14 mouse cellular contexts compared by ENCODE assay signal in genomic region chr12:76593254-76593653, GRCm38 (mm10).
A peak's percentile ranks its signal among the peaks of the same experiment; 100 is the strongest.
DNase-seq lines count a peak whose midpoint lies in the region; ATAC-seq and TF ChIP-seq lines count a peak whose summit lies in the region.
"Had no signal": no experiment of that assay in that cellular context is flagged by ENCODE, and none has a peak within 500 bp of the region (broad histone marks: within the 10 kb centered on the region; RNA-seq: fewer than 3 reads in every experiment).

No protein-coding gene starts in this region.

- H3K4me1 ChIP-seq in heart, embryonic 13.5 days: peaks cover 45% of the 10 kb centered on the region
- H3K4me1 ChIP-seq in lung, embryonic 14.5 days (ENCODE audit: insufficient read depth): peaks cover 21% of the 10 kb centered on the region
- H3K4me1 ChIP-seq in embryonic facial prominence, embryonic 15.5 days: peaks cover 45% of the 10 kb centered on the region
- peaks cover 9% of the 10 kb centered on the region; the same call in 1 of the 2 replicates for H3K4me1 ChIP-seq in stomach, postnatal 0 days (replicated peaks; ENCODE audit: control insufficient read depth, insufficient read depth)
- H3K4me1 ChIP-seq in forebrain, embryonic 16.5 days (replicated peaks; ENCODE audit: control insufficient read depth, insufficient read depth, low read length): peaks cover 7% of the 10 kb centered on the region; the same call in 1 of the 2 replicates

- no peak for ATAC-seq in heart, embryonic 13.5 days (ENCODE audit: extremely low read depth, insufficient number of reproducible peaks, low FRiP score, low TSS enrichment)
- ATAC-seq in lung, embryonic 14.5 days (ENCODE audit: insufficient read depth): no peak
- no peak for ATAC-seq in embryonic facial prominence, embryonic 15.5 days (ENCODE audit: insufficient number of reproducible peaks, low FRiP score, low TSS enrichment, low read depth)
- no peak for ATAC-seq in stomach, postnatal 0 days (ENCODE audit: low FRiP score, low TSS enrichment)
- ATAC-seq in forebrain, embryonic 16.5 days: no peak
- ATAC-seq: midbrain, embryonic 16.5 days had no signal

- WGBS in heart, embryonic 13.5 days: 82% methylated on average over 6 of the region's 6 CpGs
- WGBS in lung, embryonic 14.5 days: 69% methylated on average over 6 of the region's 6 CpGs
- WGBS in embryonic facial prominence, embryonic 15.5 days: 79% methylated on average over 6 of the region's 6 CpGs
- WGBS in stomach, postnatal 0 days: 79% methylated on average over 6 of the region's 6 CpGs
- 81% methylated on average over 6 of the region's 6 CpGs for WGBS in forebrain, embryonic 16.5 days

- no peak for DNase-seq in heart, postnatal 4 days
- no peak for DNase-seq in lung, embryonic 14.5 days
- DNase-seq in lung, postnatal 10 days: no peak
- no peak for DNase-seq in stomach, postnatal 0 days (ENCODE audit: low spot score)
- DNase-seq: thymus, adult 2 months had no signal

- H3K27ac ChIP-seq in heart, embryonic 13.5 days (replicated peaks): 0 out of 2 replicates have a peak overlapping the region, but pooled peaks have one; percentile 52
- peak overlapping the region; percentile 83; the same call in 1 of the 2 replicates for H3K27ac ChIP-seq in lung, embryonic 14.5 days (ENCODE audit: low read depth)
- peak overlapping the region; percentile 89 for H3K27ac ChIP-seq in embryonic facial prominence, embryonic 15.5 days (replicated peaks)
- H3K27ac ChIP-seq in stomach, postnatal 0 days (replicated peaks): peak overlapping the region; percentile 81
- H3K27ac ChIP-seq in forebrain, embryonic 16.5 days (ENCODE audit: low read length): no peak overlapping the region
- H3K27ac ChIP-seq: forebrain, embryonic 15.5 days; kidney, embryonic 15.5 days had no signal

- H3K9ac ChIP-seq in heart, embryonic 13.5 days: peak overlapping the region; percentile 62; the same call in 1 of the 2 replicates
- H3K9ac ChIP-seq in lung, embryonic 14.5 days: no peak overlapping the region
- no peak overlapping the region for H3K9ac ChIP-seq in embryonic facial prominence, embryonic 15.5 days
- no peak overlapping the region for H3K9ac ChIP-seq in stomach, postnatal 0 days (ENCODE audit: low read length)
- no peak overlapping the region for H3K9ac ChIP-seq in forebrain, embryonic 16.5 days (replicated peaks; ENCODE audit: low read depth, low read length)
- H3K9ac ChIP-seq: forebrain, embryonic 15.5 days; heart, embryonic 12.5 days; kidney, embryonic 15.5 days had no signal

- H3K9me3 ChIP-seq in heart, embryonic 13.5 days: no peaks in the 10 kb centered on the region
- no peaks in the 10 kb centered on the region for H3K9me3 ChIP-seq in lung, embryonic 14.5 days (ENCODE audit: low read depth, low read length)
- H3K9me3 ChIP-seq in embryonic facial prominence, embryonic 15.5 days (replicated peaks): no peaks in the 10 kb centered on the region
- H3K9me3 ChIP-seq in stomach, postnatal 0 days (ENCODE audit: control insufficient read depth, low read length): no peaks in the 10 kb centered on the region
- no peaks in the 10 kb centered on the region for H3K9me3 ChIP-seq in forebrain, embryonic 16.5 days (ENCODE audit: control insufficient read depth, low read length)
- H3K9me3 ChIP-seq: forebrain, embryonic 15.5 days; heart, embryonic 12.5 days; hindbrain, embryonic 10.5 days; kidney, embryonic 15.5 days; megakaryocyte, embryonic 14.5 days had no signal

- TF ChIP-seq EP300 in stomach, postnatal 0 days (optimal IDR thresholded peaks at IDR 0.05): no peak

- H3K4me3 ChIP-seq in heart, embryonic 13.5 days: no peak overlapping the region
- no peak overlapping the region for H3K4me3 ChIP-seq in lung, embryonic 14.5 days (ENCODE audit: low read depth, low read length)
- no peak overlapping the region for H3K4me3 ChIP-seq in embryonic facial prominence, embryonic 15.5 days (replicated peaks)
- H3K4me3 ChIP-seq in stomach, postnatal 0 days (ENCODE audit: low read depth, low read length): no peak overlapping the region
- H3K4me3 ChIP-seq in forebrain, embryonic 16.5 days (replicated peaks; ENCODE audit: low read length): no peak overlapping the region
- H3K4me3 ChIP-seq: forebrain, embryonic 15.5 days; heart, embryonic 12.5 days; hindbrain, embryonic 10.5 days; kidney, embryonic 15.5 days; megakaryocyte, embryonic 14.5 days had no signal

- H3K4me2 ChIP-seq in heart, embryonic 13.5 days: no peak overlapping the region
- no peak overlapping the region for H3K4me2 ChIP-seq in lung, embryonic 14.5 days
- no peak overlapping the region for H3K4me2 ChIP-seq in embryonic facial prominence, embryonic 15.5 days (replicated peaks)
- 0 out of 2 replicates have a peak overlapping the region, but pooled peaks have one; percentile 17 for H3K4me2 ChIP-seq in stomach, postnatal 0 days (replicated peaks; ENCODE audit: low read depth)
- no peak overlapping the region for H3K4me2 ChIP-seq in forebrain, embryonic 16.5 days (ENCODE audit: low read length)
- H3K4me2 ChIP-seq: forebrain, embryonic 15.5 days; heart, embryonic 12.5 days; kidney, embryonic 15.5 days had no signal

- H3K36me3 ChIP-seq in heart, embryonic 13.5 days: peaks cover 7% of the 10 kb centered on the region; the same call in 1 of the 2 replicates
- no peaks in the 10 kb centered on the region for H3K36me3 ChIP-seq in lung, embryonic 14.5 days (ENCODE audit: insufficient read depth)
- no peaks in the 10 kb centered on the region for H3K36me3 ChIP-seq in embryonic facial prominence, embryonic 15.5 days
- H3K36me3 ChIP-seq in stomach, postnatal 0 days (ENCODE audit: control insufficient read depth, insufficient read depth, low read length): no peaks in the 10 kb centered on the region
- H3K36me3 ChIP-seq in forebrain, embryonic 16.5 days (ENCODE audit: control insufficient read depth, insufficient read depth): no peaks in the 10 kb centered on the region
- H3K36me3 ChIP-seq: forebrain, embryonic 15.5 days; heart, embryonic 12.5 days; hindbrain, embryonic 10.5 days; kidney, embryonic 15.5 days had no signal

- TF ChIP-seq CTCF in lung, embryonic 14.5 days (IDR thresholded peaks at IDR 0.05; ENCODE audit: low read depth): no peak
- no peak for TF ChIP-seq CTCF in stomach, postnatal 0 days (IDR thresholded peaks at IDR 0.05; ENCODE audit: low read depth)

- no peaks in the 10 kb centered on the region; the same call in none of the 2 replicates for H3K27me3 ChIP-seq in heart, embryonic 13.5 days (replicated peaks)
- no peaks in the 10 kb centered on the region for H3K27me3 ChIP-seq in lung, embryonic 14.5 days (ENCODE audit: insufficient read depth, low read length)
- no peaks in the 10 kb centered on the region for H3K27me3 ChIP-seq in embryonic facial prominence, embryonic 15.5 days
- no peaks in the 10 kb centered on the region for H3K27me3 ChIP-seq in stomach, postnatal 0 days (ENCODE audit: control insufficient read depth, insufficient read depth, low read length)
- no peaks in the 10 kb centered on the region for H3K27me3 ChIP-seq in forebrain, embryonic 16.5 days (replicated peaks; ENCODE audit: control insufficient read depth, insufficient read depth, low read length)
- H3K27me3 ChIP-seq: forebrain, embryonic 15.5 days; heart, embryonic 12.5 days had no signal
